ENCODE assay signal across 8 mouse cellular contexts in the genomic region with DNA sequence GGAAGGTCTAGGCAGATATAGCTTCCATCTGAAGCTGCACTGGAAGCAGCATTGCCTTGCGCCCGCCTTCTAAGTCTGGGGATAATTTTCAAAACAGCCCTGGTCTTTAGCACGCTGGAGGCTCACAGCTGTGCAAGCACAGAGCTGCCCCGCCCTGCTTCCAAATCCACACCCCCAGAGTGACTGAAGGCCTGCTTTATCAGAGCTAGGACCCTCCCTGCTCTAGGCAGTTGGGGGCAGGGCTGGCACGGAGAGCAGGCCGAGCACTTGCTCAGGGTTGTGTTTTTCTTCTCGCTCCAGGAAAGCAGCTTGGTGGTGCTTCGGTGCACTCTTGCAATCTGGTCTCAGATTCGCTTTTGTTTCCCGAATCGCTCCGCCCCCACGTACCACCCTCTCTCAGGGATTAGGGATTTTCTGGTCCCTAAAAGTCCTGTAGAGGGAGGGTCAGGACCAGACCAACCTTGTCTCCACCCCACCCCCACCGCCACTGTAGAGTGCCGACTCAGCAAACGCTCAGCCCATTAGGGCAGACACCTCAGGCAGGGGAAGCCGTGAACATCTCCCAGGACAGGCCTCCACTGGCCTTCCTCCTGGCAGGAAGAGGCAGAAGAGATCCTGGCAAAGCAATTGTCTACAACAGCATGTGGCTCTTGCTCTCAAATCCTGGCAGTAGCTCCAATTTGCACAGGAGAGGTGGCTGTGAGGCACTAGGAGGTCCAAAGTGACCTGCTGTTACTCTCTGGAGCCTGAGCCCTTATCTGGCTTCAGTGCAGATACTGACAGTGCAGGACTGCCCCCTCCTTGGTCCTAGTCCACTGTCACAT. TPM values are rescaled to one million over a fixed set of nuclear protein-coding genes. Genes with fewer than 3 reads are reported as not detected.
DNase-seq lines count a peak whose midpoint lies in the region; ATAC-seq lines count a peak whose summit lies in the region.

No protein-coding gene starts in this region.

- peak; percentile 67 to 81 for DNase-seq in adrenal gland, adult (ENCODE audit: inconsistent age in 2 of 2, low spot score in 1 of 2)
- DNase-seq in adrenal gland, postnatal 4 days (ENCODE audit: low spot score in 2 of 2), result no peak
- DNase-seq in forebrain, embryonic 11.5 days (ENCODE audit: low spot score), result peak; percentile 82
- DNase-seq in heart, postnatal 14 days, result peak; percentile 73 to 76
- peak; percentile 36 to 39 for DNase-seq in layer of hippocampus, postnatal 25 days (ENCODE audit: extremely low spot score in 1 of 2, low spot score in 1 of 2)
- peak; percentile 69 to 82 for DNase-seq in lung, postnatal 4 days
- peak; percentile 73 to 81 for DNase-seq in right cerebral cortex, postnatal 10 days (ENCODE audit: low spot score in 2 of 2)

- peak overlapping the region; percentile 39 for H3K4me2 ChIP-seq in forebrain, embryonic 11.5 days (ENCODE audit: low read depth, low read length, severe bottlenecking)

- H3K4me1 ChIP-seq in forebrain, embryonic 11.5 days (replicated peaks; ENCODE audit: control insufficient read depth, insufficient read depth, low read length), result peaks cover 10% of the 10 kb centered on the region

- H3K27ac ChIP-seq in forebrain, embryonic 11.5 days (ENCODE audit: low read depth, low read length), result peak overlapping the region; percentile 74

- H3K27me3 ChIP-seq in forebrain, embryonic 11.5 days (ENCODE audit: control insufficient read depth, insufficient read depth, low read length), result peaks cover 5% of the 10 kb centered on the region; the same call in 1 of the 2 replicates

- H3K9me3 ChIP-seq in forebrain, embryonic 11.5 days (ENCODE audit: control insufficient read depth, low read length), result no peaks in the 10 kb centered on the region

- WGBS in forebrain, embryonic 11.5 days, result under 1% methylated on average over 17 of the region's 17 CpGs

- H3K4me3 ChIP-seq in forebrain, embryonic 11.5 days (ENCODE audit: low read depth, low read length), result peak overlapping the region; percentile 5; the same call in 1 of the 2 replicates

- intact Hi-C loops in heart, postnatal 14 days (cut with DNase I), result no loop called here

- H3K36me3 ChIP-seq in forebrain, embryonic 11.5 days (ENCODE audit: control insufficient read depth, insufficient read depth, low read length), result no peaks in the 10 kb centered on the region

- ATAC-seq in cerebellum, adult (ENCODE audit: insufficient number of reproducible peaks, low FRiP score, low TSS enrichment), result peak; percentile 60
- peak; percentile 87 for ATAC-seq in forebrain, embryonic 11.5 days (replicated peaks; ENCODE audit: low FRiP score)

- peak overlapping the region; percentile 49 for H3K9ac ChIP-seq in forebrain, embryonic 11.5 days (ENCODE audit: low read length)

RNA-seq across cellular contexts. Expression of a gene that starts 22.4 kb away (rescaled TPM):
- total RNA-seq in adrenal gland, postnatal 4 days (2021), result 10 to 100 TPM; 44.0 to 57.6 TPM
- polyA plus RNA-seq in forebrain, embryonic 11.5 days (2014; fragmentation: Nextera tagmentation; extraction: Ambion mirVana), result 2.9 and 3.3 TPM in 2 replicates
- 10 to 100 TPM; 19.4 to 20.0 TPM for total RNA-seq in heart, postnatal 14 days (2021)
- total RNA-seq in layer of hippocampus, postnatal 25 days (2021), result 10 to 100 TPM; 12.7 to 14.0 TPM

RNA-seq across cellular contexts. Expression of a gene that starts 33.4 kb away (rescaled TPM):
- total RNA-seq in adrenal gland, postnatal 4 days (2021), result 10 to 100 TPM; 19.8 to 23.1 TPM
- 18.7 and 20.8 TPM in 2 replicates for polyA plus RNA-seq in forebrain, embryonic 11.5 days (2014; fragmentation: Nextera tagmentation; extraction: Ambion mirVana)
- 10 to 100 TPM; 10.4 to 11.9 TPM for total RNA-seq in heart, postnatal 14 days (2021)
- total RNA-seq in layer of hippocampus, postnatal 25 days (2021), result 10 to 100 TPM; 10.8 to 13.3 TPM

RNA-seq across cellular contexts. Expression of a gene that starts 41.4 kb away (rescaled TPM):
- total RNA-seq in adrenal gland, postnatal 4 days (2021), result not detected
- not detected in 2 replicates for polyA plus RNA-seq in forebrain, embryonic 11.5 days (2014; fragmentation: Nextera tagmentation; extraction: Ambion mirVana)
- total RNA-seq in heart, postnatal 14 days (2021), result 10 to 100 TPM; 52.6 to 94.6 TPM
- total RNA-seq in layer of hippocampus, postnatal 25 days (2021), result under 1 TPM in 1 of 2 experiments, not detected in 1; 0.47 TPM

RNA-seq across cellular contexts. Expression of a gene that starts 43.9 kb away (rescaled TPM):
- 10 to 100 TPM; 20.7 to 22.9 TPM for total RNA-seq in adrenal gland, postnatal 4 days (2021)
- polyA plus RNA-seq in forebrain, embryonic 11.5 days (2014; fragmentation: Nextera tagmentation; extraction: Ambion mirVana), result 14.1 and 16.5 TPM in 2 replicates
- total RNA-seq in heart, postnatal 14 days (2021), result 100 to 1,000 TPM; 101 to 170 TPM
- total RNA-seq in layer of hippocampus, postnatal 25 days (2021), result 1 to 10 TPM; 5.4 to 7.7 TPM

Comparison
In these comparisons a context has a peak if more than half of its experiments do, and no peak if none do; other contexts are left out.
1. DNase-seq: peak in adrenal gland, adult (2 of 2), forebrain, embryonic 11.5 days (single experiment), heart, postnatal 14 days (2 of 2), layer of hippocampus, postnatal 25 days (2 of 2), lung, postnatal 4 days (2 of 2) and right cerebral cortex, postnatal 10 days (2 of 2); none in adrenal gland, postnatal 4 days (0 of 2).
2. RNA of a gene that starts 41.4 kb away (total RNA-seq): 52.6 to 94.6 TPM in heart, postnatal 14 days; 0.47 TPM in layer of hippocampus, postnatal 25 days and not detected in adrenal gland, postnatal 4 days; every median in the first group is over 10 times any median in the second.